Mouse (Mus musculus): ENCODE data around the gene Trappc4.

DNA sequence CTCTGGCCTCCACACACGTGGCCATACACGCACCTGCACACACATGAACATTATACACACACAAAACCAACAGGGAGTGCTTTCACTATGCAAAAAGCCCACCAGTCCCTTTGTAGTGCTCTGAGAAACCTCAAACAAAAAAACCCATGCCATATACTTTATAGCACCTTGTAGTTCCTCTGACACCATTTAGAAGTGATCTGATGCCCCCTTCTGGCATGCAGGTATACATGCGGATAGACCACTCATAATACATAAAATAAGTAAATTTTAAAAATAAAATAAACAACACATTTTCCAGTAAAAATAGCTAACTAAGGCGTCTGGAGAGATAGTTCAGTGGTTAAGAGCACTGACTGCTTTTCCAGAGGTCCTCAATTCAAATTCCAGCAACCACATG is 50.2 kb downstream of the Trappc4 start:
- no peak; the same call in 1 of the 2 replicates for TF ChIP-seq CTCF (IDR thresholded peaks at IDR 0.05; ENCODE audit: low read depth, low read length)
- TF ChIP-seq GATA1 (IDR thresholded peaks at IDR 0.05; ENCODE audit: borderline replicate concordance, low read length) = no peak
- no peak for TF ChIP-seq TAL1 (conservative IDR thresholded peaks at IDR 0.05; ENCODE audit: low read depth, low read length)
- no peak for TF ChIP-seq POLR2AphosphoS5 (IDR thresholded peaks at IDR 0.05; ENCODE audit: insufficient replicate concordance, low read depth, low read length)

Measured in G1E (cell line).